Mouse (Mus musculus): ENCODE data around the gene Rftn1. TPM values are rescaled to one million over a fixed set of nuclear protein-coding genes. Genes with fewer than 3 reads are reported as not detected.
A peak's percentile ranks its signal among the peaks of the same experiment; 100 is the strongest.

The Rftn1 gene
- total and polyA plus RNA-seq, 2 experiments from 2014 or later = 19.7 to 44.4 TPM

- H3K9ac ChIP-seq (replicated peaks; ENCODE audit: low read length) = no peak overlapping the region
- H3K4me2 ChIP-seq (ENCODE audit: low read depth, low read length) = no peak overlapping the region
- TF ChIP-seq CTCF (IDR thresholded peaks at IDR 0.05; ENCODE audit: low read depth) = no peak
- 89% methylated on average over 5 of the region's 5 CpGs for WGBS
- H3K9me3 ChIP-seq (ENCODE audit: low read length) = no peaks in the 10 kb centered on the region
- ATAC-seq (no peak), DNase-seq (ENCODE audit: low spot score) (no peak)
- no peaks in the 10 kb centered on the region for H3K4me1 ChIP-seq (ENCODE audit: insufficient read depth, low read length)
- no peak overlapping the region for H3K27ac ChIP-seq
- no peaks in the 10 kb centered on the region for H3K27me3 ChIP-seq (ENCODE audit: insufficient read depth, low read length)
- no peaks in the 10 kb centered on the region for H3K36me3 ChIP-seq (ENCODE audit: insufficient read depth, low read length)
- no peak overlapping the region for H3K4me3 ChIP-seq (ENCODE audit: low read length)
These were observed 17.1 kb downstream of the Rftn1 start for GRCm38 (mm10) chr17:50173368-50173767.

- 98% methylated on average over 6 of the region's 6 CpGs for WGBS
These were observed 17.7 kb downstream of the Rftn1 start for GRCm38 (mm10) chr17:50172795-50173194.

GRCm38 (mm10) chr17:50170935-50171545, 19.4 kb downstream of the Rftn1 start:
- TF ChIP-seq CTCF (IDR thresholded peaks at IDR 0.05; ENCODE audit: low read depth) = no peak
- no peak for ATAC-seq
- Histone ChIP-seq H3K9me3 (ENCODE audit: low read length) (no peaks in the 10 kb centered on the region), H3K27ac (no peak overlapping the region), H3K4me3 (ENCODE audit: low read length) (no peak overlapping the region), H3K36me3 (ENCODE audit: insufficient read depth, low read length) (no peaks in the 10 kb centered on the region), H3K9ac (replicated peaks; ENCODE audit: low read length) (no peak overlapping the region), H3K4me1 (ENCODE audit: insufficient read depth, low read length) (no peaks in the 10 kb centered on the region), H3K27me3 (ENCODE audit: insufficient read depth, low read length) (no peaks in the 10 kb centered on the region), H3K4me2 (ENCODE audit: low read depth, low read length) (no peak overlapping the region)
- 62% methylated on average over 6 of the region's 6 CpGs for WGBS
- no peak for DNase-seq (ENCODE audit: low spot score)

More at GRCm38 (mm10) chr17:50172795-50173194, 17.7 kb downstream of the Rftn1 start:
- no peaks in the 10 kb centered on the region for H3K9me3 ChIP-seq (ENCODE audit: low read length)
- H3K27ac ChIP-seq = no peak overlapping the region
- no peaks in the 10 kb centered on the region for H3K27me3 ChIP-seq (ENCODE audit: insufficient read depth, low read length)
- DNase-seq (ENCODE audit: low spot score) (no peak), ATAC-seq (no peak)
- no peaks in the 10 kb centered on the region for H3K4me1 ChIP-seq (ENCODE audit: insufficient read depth, low read length)
- H3K4me3 ChIP-seq (ENCODE audit: low read length) = no peak overlapping the region
- no peak overlapping the region for H3K4me2 ChIP-seq (ENCODE audit: low read depth, low read length)
- no peak for TF ChIP-seq CTCF (IDR thresholded peaks at IDR 0.05; ENCODE audit: low read depth)
- H3K36me3 ChIP-seq (ENCODE audit: insufficient read depth, low read length) = no peaks in the 10 kb centered on the region
- no peak overlapping the region for H3K9ac ChIP-seq (replicated peaks; ENCODE audit: low read length)

- DNase-seq (ENCODE audit: low spot score) = no peak
- Histone ChIP-seq H3K9me3 (ENCODE audit: low read length) (no peaks in the 10 kb centered on the region), H3K4me1 (ENCODE audit: insufficient read depth, low read length) (no peaks in the 10 kb centered on the region), H3K4me2 (ENCODE audit: low read depth, low read length) (no peak overlapping the region), H3K27ac (no peak overlapping the region), H3K36me3 (ENCODE audit: insufficient read depth, low read length) (no peaks in the 10 kb centered on the region), H3K27me3 (ENCODE audit: insufficient read depth, low read length) (no peaks in the 10 kb centered on the region), H3K4me3 (ENCODE audit: low read length) (no peak overlapping the region), H3K9ac (replicated peaks; ENCODE audit: low read length) (no peak overlapping the region)
- WGBS = 53% methylated on average over 7 of the region's 7 CpGs
- no peak for ATAC-seq
- no peak for TF ChIP-seq CTCF (IDR thresholded peaks at IDR 0.05; ENCODE audit: low read depth)
These were observed 20.5 kb downstream of the Rftn1 start for GRCm38 (mm10) chr17:50169946-50170427.

- DNase-seq (ENCODE audit: low spot score) (no peak), ATAC-seq (0 out of 2 replicates have a peak, but pooled peaks have one; percentile 33)
- H3K36me3 ChIP-seq (ENCODE audit: insufficient read depth, low read length) = no peaks in the 10 kb centered on the region
- no peaks in the 10 kb centered on the region for H3K9me3 ChIP-seq (ENCODE audit: low read length)
- H3K4me1 ChIP-seq (ENCODE audit: insufficient read depth, low read length) = no peaks in the 10 kb centered on the region
- H3K4me3 ChIP-seq (ENCODE audit: low read length) = no peak overlapping the region
- H3K4me2 ChIP-seq (ENCODE audit: low read depth, low read length) = no peak overlapping the region
- H3K27ac ChIP-seq = no peak overlapping the region
- no peaks in the 10 kb centered on the region for H3K27me3 ChIP-seq (ENCODE audit: insufficient read depth, low read length)
- WGBS = 51% methylated on average over 20 of the region's 20 CpGs
- no peak overlapping the region for H3K9ac ChIP-seq (replicated peaks; ENCODE audit: low read length)
- TF ChIP-seq CTCF (IDR thresholded peaks at IDR 0.05; ENCODE audit: low read depth) = no peak
These were observed 29.3 kb downstream of the Rftn1 start for GRCm38 (mm10) chr17:50160904-50161805.

- DNase-seq (ENCODE audit: low spot score) = no peak
- Histone ChIP-seq H3K9me3 (ENCODE audit: low read length) (no peaks in the 10 kb centered on the region), H3K27me3 (ENCODE audit: insufficient read depth, low read length) (no peaks in the 10 kb centered on the region), H3K4me1 (ENCODE audit: insufficient read depth, low read length) (no peaks in the 10 kb centered on the region), H3K36me3 (ENCODE audit: insufficient read depth, low read length) (no peaks in the 10 kb centered on the region), H3K27ac (no peak overlapping the region), H3K9ac (replicated peaks; ENCODE audit: low read length) (no peak overlapping the region), H3K4me3 (ENCODE audit: low read length) (no peak overlapping the region), H3K4me2 (ENCODE audit: low read depth, low read length) (no peak overlapping the region)
- ATAC-seq = no peak
- TF ChIP-seq CTCF (IDR thresholded peaks at IDR 0.05; ENCODE audit: low read depth) = no peak
- WGBS = 91% methylated on average over 6 of the region's 6 CpGs
These were observed 30.1 kb downstream of the Rftn1 start for GRCm38 (mm10) chr17:50160357-50160756.

Measured in hindbrain, postnatal 0 days (tissue).